Mouse (Mus musculus) left cerebral cortex, postnatal 10 days (tissue): ENCODE measurements at regions not wholly inside any gene's neighbourhood (a gene's known extent, or its start where the extent isn't known, plus 50 kb on each side); places are given as distances from the start of the nearest gene placed in this dataset.

Source experiments
- DNase-seq, 2 experiments: peaks; one replicate each; pipeline ENCODE4 v3.0.0; 2021 to 2022; ENCODE audit warnings: low spot score in 2 of 2, mixed read lengths in 1 of 2; ENCODE audit errors: extremely low spot score in 1 of 2
- intact Hi-C: fragments of 180-260 bp; cut with DNase I; formaldehyde crosslinking; loops from one replicate; pipeline ENCODE4 v1.15.1; 2025

- intact Hi-C loops = no loop called here
- peak in 1 of 2 experiments; percentile 25 for DNase-seq
These were observed 144.5 kb upstream of the Tle3 start for GRCm38 (mm10) chr9:61227492-61228229.

- intact Hi-C loops = no loop called here
- no peak for DNase-seq
These were observed 143.9 kb upstream of the Tle3 start for GRCm38 (mm10) chr9:61228230-61228631.

- DNase-seq = no peak
- intact Hi-C loops = no loop called here
These were observed 141.9 kb upstream of the Tle3 start for GRCm38 (mm10) chr9:61230306-61230705.

GRCm38 (mm10) chr9:61232630-61233029 is 139.5 kb upstream of the Tle3 start:
- intact Hi-C loops = no loop called here
- DNase-seq = no peak

GRCm38 (mm10) chr9:61233251-61233650 is 138.9 kb upstream of the Tle3 start:
- intact Hi-C loops = no loop called here
- no peak for DNase-seq

- intact Hi-C loops = no loop called here
These were observed 136.2 kb upstream of the Tle3 start for GRCm38 (mm10) chr9:61235653-61236610.

GRCm38 (mm10) chr9:61238687-61239250 is 133.4 kb upstream of the Tle3 start:
- DNase-seq = no peak

More at GRCm38 (mm10) chr9:61235653-61236610, 136.2 kb upstream of the Tle3 start:
- peak in 1 of 2 experiments; percentile 61 for DNase-seq

GRCm38 (mm10) chr9:61239328-61239727 is 132.8 kb upstream of the Tle3 start:
- intact Hi-C loops = no loop called here
- DNase-seq = no peak

More at GRCm38 (mm10) chr9:61238687-61239250, 133.4 kb upstream of the Tle3 start:
- intact Hi-C loops = no loop called here

- DNase-seq = no peak
- intact Hi-C loops = no loop called here
These were observed 130.7 kb upstream of the Tle3 start for GRCm38 (mm10) chr9:61241442-61241841.

- intact Hi-C loops = no loop called here
- DNase-seq = no peak
These were observed 129.9 kb upstream of the Tle3 start for GRCm38 (mm10) chr9:61242167-61242860.

- intact Hi-C loops = no loop called here
- DNase-seq = no peak
These were observed 128.9 kb upstream of the Tle3 start for GRCm38 (mm10) chr9:61243289-61243688.

- intact Hi-C loops = no loop called here
- DNase-seq = no peak
These were observed 122.3 kb upstream of the Tle3 start for GRCm38 (mm10) chr9:61249691-61250425.

GRCm38 (mm10) chr9:61251606-61252005 is 120.6 kb upstream of the Tle3 start:
- intact Hi-C loops = no loop called here
- DNase-seq = peak in 1 of 2 experiments; percentile 41

GRCm38 (mm10) chr9:61253761-61254160 is 118.4 kb upstream of the Tle3 start:
- no peak for DNase-seq
- intact Hi-C loops = no loop called here

- intact Hi-C loops = no loop called here
- no peak for DNase-seq
These were observed 114.7 kb upstream of the Tle3 start for GRCm38 (mm10) chr9:61257488-61257887.

- DNase-seq = no peak
- intact Hi-C loops = no loop called here
These were observed 114.1 kb upstream of the Tle3 start for GRCm38 (mm10) chr9:61258100-61258499.

GRCm38 (mm10) chr9:61259421-61260174 is 112.6 kb upstream of the Tle3 start:
- intact Hi-C loops = no loop called here
- DNase-seq = peak in 1 of 2 experiments; percentile 52

- no peak for DNase-seq
- intact Hi-C loops = no loop called here
These were observed 110.9 kb upstream of the Tle3 start for GRCm38 (mm10) chr9:61261263-61261662.
